Mouse (Mus musculus) stomach, embryonic 16.5 days (tissue): ENCODE results near the gene Olfr1496. TPM values are rescaled to one million over a fixed set of nuclear protein-coding genes. Genes with fewer than 3 reads are reported as not detected.
"Not testable (repeated sequence)": the region's sequence is repeated elsewhere in the genome, so short reads cannot be mapped to it uniquely, and the experiment has no call there.

Experiments
- ATAC-seq: fragments of 200-750 bp; cut with Nextera tagmentation; 2 replicates; pipeline ENCODE4 v1.8.0; 2017; ENCODE audit warnings: moderate number of reproducible peaks, moderate TSS enrichment; ENCODE audit not compliant: insufficient read depth, low FRiP score
- H3K27ac ChIP-seq: fragments of 300-500 bp; sonication (generic); 2 replicates; pipeline ENCODE4 v1.5.1; 2014; ENCODE audit warnings: low read length
- H3K27me3 ChIP-seq: fragments of 300-500 bp; sonication (generic); 2 replicates; pipeline ENCODE4 v1.6.1; 2014; ENCODE audit warnings: low read length, control low read depth, mixed read lengths; ENCODE audit not compliant: control insufficient read depth, insufficient read depth
- H3K36me3 ChIP-seq: fragments of 300-500 bp; sonication (generic); 2 replicates; pipeline ENCODE4 v1.6.1; 2014; ENCODE audit warnings: low read length; ENCODE audit not compliant: control insufficient read depth, insufficient read depth
- H3K4me1 ChIP-seq: fragments of 300-500 bp; sonication (generic); 2 replicates; pipeline ENCODE4 v1.6.1; 2014; ENCODE audit warnings: low read length, control low read depth, mixed read lengths; ENCODE audit not compliant: control insufficient read depth, insufficient read depth
- H3K4me2 ChIP-seq: fragments of 300-500 bp; sonication (generic); 2 replicates; pipeline ENCODE4 v1.6.1; 2014; ENCODE audit warnings: low read depth, low read length, mixed read lengths
- H3K4me3 ChIP-seq: fragments of 300-500 bp; sonication (generic); replicated peaks from 2 replicates; pipeline ENCODE4 v1.5.1; 2014; ENCODE audit warnings: mild to moderate bottlenecking, low read length
- H3K9ac ChIP-seq: fragments of 300-500 bp; sonication (generic); 2 replicates; pipeline ENCODE4 v1.6.1; 2014; ENCODE audit warnings: low read length
- H3K9me3 ChIP-seq: fragments of 300-500 bp; sonication (generic); replicated peaks from 2 replicates; pipeline ENCODE4 v1.6.1; 2016; ENCODE audit warnings: low read length, control low read depth; ENCODE audit not compliant: control insufficient read depth
- WGBS: fragments of 180-500 bp; shearing (Covaris S2); extraction: QIAGEN DNeasy Blood & Tissue Kit; methylation state at CpG from one replicate; pipeline ENCODE4 v1.1.7; 2014; 5-methylcytosine and 5-hydroxymethylcytosine counted together
- polyA plus RNA-seq: library from polyadenylated mRNA; unstranded; fragments of >200 nt; fragmentation: Nextera tagmentation; extraction: Ambion mirVana; gene quantifications from 2 replicates; pipeline ENCODE4 v1.2.1, GENCODE M21; 2015

Olfr1496 gene
- not detected in 2 replicates for polyA plus RNA-seq

- Histone ChIP-seq H3K27ac (no peak within 1 kb of the TSS), H3K4me1 (no peaks in the 10 kb centered on the region), H3K4me2 (no peak within 1 kb of the TSS), H3K9me3 (no peaks in the 10 kb centered on the region), H3K27me3 (no peaks in the 10 kb centered on the region), H3K4me3 (no peak within 1 kb of the TSS), H3K36me3 (no peaks in the 10 kb centered on the region), H3K9ac (no peak within 1 kb of the TSS)
- 81% methylated on average over 1 of the region's 1 CpGs for WGBS
- ATAC-seq: no peak
These were observed at the start of gene Olfr1496 for GRCm38 (mm10) chr19:13777578-13777977. TSS of gene Olfr1496 (plus strand) at chr19:13777878.

GRCm38 (mm10) chr19:13739428-13739827 lies 38.2 kb upstream of the Olfr1496 start, which contains the start of gene Olfr1494:
TSS of gene Olfr1494 (plus strand) at chr19:13739728.
- H3K4me3 ChIP-seq: no peak within 1 kb of the TSS
- H3K27me3 ChIP-seq: no peaks in the 10 kb centered on the region
- H3K4me1 ChIP-seq: no peaks in the 10 kb centered on the region
- H3K9ac ChIP-seq: no peak within 1 kb of the TSS
- WGBS: 89% methylated on average over 4 of the region's 4 CpGs
- no peaks in the 10 kb centered on the region for H3K36me3 ChIP-seq
- H3K9me3 ChIP-seq: no peaks in the 10 kb centered on the region
- H3K27ac ChIP-seq: no peak within 1 kb of the TSS
- no peak within 1 kb of the TSS for H3K4me2 ChIP-seq
- no peak for ATAC-seq

- no peak overlapping the region for H3K9ac ChIP-seq
- no peaks in the 10 kb centered on the region for H3K9me3 ChIP-seq
- H3K4me2 ChIP-seq: no peak overlapping the region
- no peak for ATAC-seq
- H3K36me3 ChIP-seq: no peaks in the 10 kb centered on the region
- no peak overlapping the region for H3K4me3 ChIP-seq
- WGBS: 83% methylated on average over 1 of the region's 1 CpGs
- H3K27ac ChIP-seq: no peak overlapping the region
- H3K27me3 ChIP-seq: no peaks in the 10 kb centered on the region
- no peaks in the 10 kb centered on the region for H3K4me1 ChIP-seq
These were observed 28.3 kb upstream of the Olfr1496 start for GRCm38 (mm10) chr19:13749366-13749765.

- Histone ChIP-seq H3K27ac (no peak within 1 kb of the TSS), H3K27me3 (no peaks in the 10 kb centered on the region), H3K4me3 (no peak within 1 kb of the TSS), H3K9me3 (no peaks in the 10 kb centered on the region), H3K9ac (no peak within 1 kb of the TSS), H3K36me3 (no peaks in the 10 kb centered on the region), H3K4me2 (no peak within 1 kb of the TSS), H3K4me1 (no peaks in the 10 kb centered on the region)
- ATAC-seq: no peak
- 78% methylated on average over 3 of the region's 3 CpGs for WGBS
These were observed 13.4 kb upstream of the Olfr1496 start, which contains the start of gene Olfr1495 for GRCm38 (mm10) chr19:13764306-13764705. TSS of gene Olfr1495 (plus strand) at chr19:13764606.

- no peaks in the 10 kb centered on the region for H3K27me3 ChIP-seq
- H3K27ac ChIP-seq: no peak overlapping the region
- no peaks in the 10 kb centered on the region for H3K4me1 ChIP-seq
- H3K36me3 ChIP-seq: no peaks in the 10 kb centered on the region
- 88% methylated on average over 9 of the region's 9 CpGs for WGBS
- H3K9ac ChIP-seq: no peak overlapping the region
- H3K9me3 ChIP-seq: no peaks in the 10 kb centered on the region
- ATAC-seq: no peak
- no peak overlapping the region for H3K4me3 ChIP-seq
- no peak overlapping the region for H3K4me2 ChIP-seq
These were observed 9.0 kb upstream of the Olfr1496 start for GRCm38 (mm10) chr19:13768565-13769276.

GRCm38 (mm10) chr19:13798102-13798501 lies 20.4 kb downstream of the Olfr1496 start, which contains the start of gene Olfr1497:
TSS of gene Olfr1497 (minus strand) at chr19:13798202.
- Histone ChIP-seq H3K27me3 (no peaks in the 10 kb centered on the region), H3K27ac (no peak within 1 kb of the TSS), H3K9ac (no peak within 1 kb of the TSS), H3K4me3 (no peak within 1 kb of the TSS), H3K9me3 (no peaks in the 10 kb centered on the region), H3K4me2 (no peak within 1 kb of the TSS), H3K4me1 (no peaks in the 10 kb centered on the region), H3K36me3 (no peaks in the 10 kb centered on the region)
- ATAC-seq: no peak

- not testable (repeated sequence) for H3K9ac ChIP-seq, ATAC-seq, H3K9me3 ChIP-seq, H3K4me1 ChIP-seq, H3K4me3 ChIP-seq, H3K27me3 ChIP-seq, H3K27ac ChIP-seq, H3K36me3 ChIP-seq, H3K4me2 ChIP-seq
- whole genome bisulfite sequencing: 70% methylated on average over 1 of the region's 1 CpGs
These were observed 27.8 kb downstream of the Olfr1496 start for GRCm38 (mm10) chr19:13805486-13805885.

- no peak overlapping the region for H3K27ac ChIP-seq
- WGBS: 50% methylated on average over 2 of the region's 2 CpGs
- H3K4me1 ChIP-seq: no peaks in the 10 kb centered on the region
- H3K36me3 ChIP-seq: no peaks in the 10 kb centered on the region
- no peak overlapping the region for H3K4me2 ChIP-seq
- H3K9ac ChIP-seq: no peak overlapping the region
- no peak for ATAC-seq
- no peaks in the 10 kb centered on the region for H3K9me3 ChIP-seq
- no peaks in the 10 kb centered on the region for H3K27me3 ChIP-seq
- H3K4me3 ChIP-seq: no peak overlapping the region
These were observed 35.1 kb downstream of the Olfr1496 start for GRCm38 (mm10) chr19:13812823-13813222.

GRCm38 (mm10) chr19:13818827-13819226 lies 41.1 kb downstream of the Olfr1496 start:
- no peak overlapping the region for H3K4me2 ChIP-seq
- no peak overlapping the region for H3K4me3 ChIP-seq
- 33% methylated on average over 5 of the region's 5 CpGs for WGBS
- no peaks in the 10 kb centered on the region for H3K4me1 ChIP-seq
- H3K27me3 ChIP-seq: no peaks in the 10 kb centered on the region
- H3K9ac ChIP-seq: no peak overlapping the region
- H3K9me3 ChIP-seq: no peaks in the 10 kb centered on the region
- no peaks in the 10 kb centered on the region for H3K36me3 ChIP-seq
- no peak overlapping the region for H3K27ac ChIP-seq
- ATAC-seq: no peak
